Mouse (Mus musculus): ENCODE measurements around the gene Aldh1a7.

Aldh1a7 gene

GRCm38 (mm10) chr19:20644346-20644745 is 83.0 kb downstream of the Aldh1a7 start:
- intact Hi-C loops (cut with DNase I): no loop called here

Data from adrenal gland (tissue).